ENCODE assay signal across 8 mouse cellular contexts in genomic region chr6:3764230-3764764, GRCm38 (mm10). TPM values are rescaled to one million over a fixed set of nuclear protein-coding genes. Genes with fewer than 3 reads are reported as not detected.
DNase-seq lines count a peak whose midpoint lies in the region; ATAC-seq and TF ChIP-seq lines count a peak whose summit lies in the region.

Calcr (minus strand) TSS chr6:3764714.

- no peak for ATAC-seq in heart, embryonic 11.5 days (replicated peaks; ENCODE audit: insufficient number of reproducible peaks, low FRiP score, low TSS enrichment)
- no peak; the same call in 1 of the 2 replicates for ATAC-seq in hindbrain, postnatal 0 days
- no peak for ATAC-seq in midbrain, embryonic 12.5 days (ENCODE audit: low FRiP score, low read depth)
- ATAC-seq in cerebellum, adult (ENCODE audit: insufficient number of reproducible peaks, low FRiP score, low TSS enrichment) = no peak

- H3K9ac ChIP-seq in heart, embryonic 11.5 days (ENCODE audit: low read depth, low read length) = peak within 1 kb of the TSS; percentile 46; the same call in 1 of the 2 replicates
- 0 out of 2 replicates have a peak within 1 kb of the TSS, but pooled peaks have one; percentile 13 for H3K9ac ChIP-seq in hindbrain, postnatal 0 days (replicated peaks; ENCODE audit: low read length)
- H3K9ac ChIP-seq in midbrain, embryonic 12.5 days (replicated peaks) = peak within 1 kb of the TSS; percentile 37

- peak within 1 kb of the TSS; percentile 53 for H3K4me3 ChIP-seq in heart, embryonic 11.5 days (ENCODE audit: low read depth, low read length)
- peak within 1 kb of the TSS; percentile 53 for H3K4me3 ChIP-seq in hindbrain, postnatal 0 days (ENCODE audit: low read length)
- H3K4me3 ChIP-seq in midbrain, embryonic 12.5 days = peak within 1 kb of the TSS; percentile 56

- TF ChIP-seq CTCF in hindbrain, postnatal 0 days (IDR thresholded peaks at IDR 0.05; ENCODE audit: low read depth) = no peak

- H3K27ac ChIP-seq in heart, embryonic 11.5 days (ENCODE audit: low read depth, low read length) = no peak within 1 kb of the TSS
- no peak within 1 kb of the TSS for H3K27ac ChIP-seq in hindbrain, postnatal 0 days
- H3K27ac ChIP-seq in midbrain, embryonic 12.5 days (replicated peaks) = no peak within 1 kb of the TSS

- peak within 1 kb of the TSS; percentile 90 for H3K4me2 ChIP-seq in heart, embryonic 11.5 days
- peak within 1 kb of the TSS; percentile 97 for H3K4me2 ChIP-seq in hindbrain, postnatal 0 days (ENCODE audit: low read depth, low read length)
- H3K4me2 ChIP-seq in midbrain, embryonic 12.5 days (replicated peaks) = peak within 1 kb of the TSS; percentile 97

- intact Hi-C loops in heart, postnatal 14 days (cut with DNase I) = no loop called here

- WGBS in heart, embryonic 11.5 days (ENCODE audit: insufficient replicate concordance) = 4% methylated on average over 12 of the region's 12 CpGs
- 4% methylated on average over 12 of the region's 12 CpGs for WGBS in hindbrain, postnatal 0 days
- WGBS in midbrain, embryonic 12.5 days = 3% methylated on average over 12 of the region's 12 CpGs

- H3K27me3 ChIP-seq in heart, embryonic 11.5 days (ENCODE audit: control insufficient read depth, insufficient read depth, low read length) = peaks cover 32% of the 10 kb centered on the region
- H3K27me3 ChIP-seq in hindbrain, postnatal 0 days (ENCODE audit: insufficient read depth, low read length) = peaks cover 37% of the 10 kb centered on the region
- peaks cover 44% of the 10 kb centered on the region for H3K27me3 ChIP-seq in midbrain, embryonic 12.5 days

- H3K9me3 ChIP-seq in heart, embryonic 11.5 days (replicated peaks; ENCODE audit: control insufficient read depth, low read length) = no peaks in the 10 kb centered on the region
- H3K9me3 ChIP-seq in hindbrain, postnatal 0 days (ENCODE audit: low read length) = no peaks in the 10 kb centered on the region
- H3K9me3 ChIP-seq in midbrain, embryonic 12.5 days = no peaks in the 10 kb centered on the region

- no peaks in the 10 kb centered on the region for H3K36me3 ChIP-seq in heart, embryonic 11.5 days (ENCODE audit: control insufficient read depth, insufficient read depth, low read length)
- H3K36me3 ChIP-seq in hindbrain, postnatal 0 days (ENCODE audit: insufficient read depth, low read length) = no peaks in the 10 kb centered on the region
- H3K36me3 ChIP-seq in midbrain, embryonic 12.5 days = no peaks in the 10 kb centered on the region

- DNase-seq in heart, postnatal 14 days = no peak
- DNase-seq in R1 (ENCODE audit: low read depth, low spot score) = peak; percentile 12
- no peak for DNase-seq in hindbrain, postnatal 0 days (ENCODE audit: low spot score)
- DNase-seq in ovary, adult 18-20 months (ENCODE audit: low spot score) = no peak
- DNase-seq in testis, postnatal 10 days (ENCODE audit: low spot score) = no peak

- H3K4me1 ChIP-seq in heart, embryonic 11.5 days (ENCODE audit: control insufficient read depth, insufficient read depth, low read length) = no peaks in the 10 kb centered on the region; the same call in 1 of the 2 replicates
- H3K4me1 ChIP-seq in hindbrain, postnatal 0 days (ENCODE audit: insufficient read depth, low read length) = no peaks in the 10 kb centered on the region
- H3K4me1 ChIP-seq in midbrain, embryonic 12.5 days = peaks cover 14% of the 10 kb centered on the region

RNA-seq across cellular contexts. Expression of gene Calcr, which starts in this region (rescaled TPM):
- 1.4 TPM in 2 replicates for polyA plus RNA-seq in heart, embryonic 11.5 days (2014; fragmentation: Nextera tagmentation; extraction: Ambion mirVana)
- not detected for total RNA-seq in heart, postnatal 14 days (2021)
- 11.6 and 12.7 TPM in 2 replicates for total RNA-seq in hindbrain, postnatal 0 days (2014; rRNA removed)
- polyA plus RNA-seq in hindbrain, postnatal 0 days (2015; fragmentation: Nextera tagmentation; extraction: Ambion mirVana) = 5.2 and 6.1 TPM in 2 replicates
- polyA plus RNA-seq in midbrain, embryonic 12.5 days (2016; fragmentation: Nextera tagmentation; extraction: Ambion mirVana) = 1.4 and 1.6 TPM in 2 replicates

Comparison
In these comparisons a context has a peak if more than half of its experiments do, and no peak if none do; other contexts are left out.
1. RNA of gene Calcr (total RNA-seq): 11.6 to 12.7 TPM in hindbrain, postnatal 0 days; not detected in heart, postnatal 14 days; every median in the first group is over 10 times any median in the second.
2. Peak in every context shown above with its lines, with median percentiles within 50 percentile points of each other: H3K4me2 ChIP-seq, H3K4me3 ChIP-seq and H3K9ac ChIP-seq.